Mouse (Mus musculus) cerebellum, adult 2 months (tissue): Measurements from ENCODE around the gene Tnnc1.

ENCODE experiments used
- CTCF ChIP-seq: fragments of 200-500 bp; IDR thresholded peaks from 2 replicates; pipeline ENCODE4 v1.5.1; 2011; ENCODE audit warnings: low read depth, mild to moderate bottlenecking, control low read depth, low read length, moderate library complexity, borderline replicate concordance; ENCODE audit not compliant: insufficient read depth
- POLR2A ChIP-seq: fragments of 200-500 bp; IDR thresholded peaks from 2 replicates; pipeline ENCODE4 v1.6.1; 2011; ENCODE audit warnings: low read length, control low read depth, borderline replicate concordance; ENCODE audit not compliant: insufficient read depth

GRCm38 (mm10) chr14:31230442-31230841 is 22.3 kb downstream of the Tnnc1 start:
- TF ChIP-seq POLR2A (no peak), CTCF (no peak)
